Mouse (Mus musculus) liver, adult 2 months (tissue): Measurements from ENCODE around the gene Selenoh. TPM values are rescaled to one million over a fixed set of nuclear protein-coding genes. Genes with fewer than 3 reads are reported as not detected.

Source experiments
- DNase-seq: peaks from one replicate; pipeline ENCODE4 v3.0.0-alpha.2; 2011; ENCODE audit warnings: low read depth, low spot score; ENCODE audit errors: extremely low read depth
- H3K27ac ChIP-seq: fragments of 200-500 bp; replicated peaks from 2 replicates; pipeline ENCODE4 v1.5.1; 2012; ENCODE audit warnings: low read depth, mild to moderate bottlenecking, control low read depth, inconsistent platforms, low read length; ENCODE audit not compliant: insufficient read depth
- H3K27me3 ChIP-seq: fragments of 200-500 bp; 2 replicates; pipeline ENCODE4 v1.6.1; 2012; ENCODE audit warnings: mild to moderate bottlenecking, moderate library complexity, low read length, inconsistent platforms; ENCODE audit not compliant: control insufficient read depth, insufficient read depth
- H3K36me3 ChIP-seq: fragments of 200-500 bp; 2 replicates; pipeline ENCODE4 v1.6.1; 2012; ENCODE audit warnings: low read length, inconsistent platforms; ENCODE audit not compliant: control insufficient read depth, insufficient read depth
- H3K4me1 ChIP-seq: fragments of 200-500 bp; 2 replicates; pipeline ENCODE4 v1.6.1; 2011; ENCODE audit warnings: low read length; ENCODE audit not compliant: control insufficient read depth, insufficient read depth
- H3K4me3 ChIP-seq: fragments of 200-500 bp; 2 replicates; pipeline ENCODE4 v1.5.1; 2011; ENCODE audit warnings: low read depth, mild to moderate bottlenecking, control low read depth, low read length, moderate library complexity; ENCODE audit not compliant: insufficient read depth
- H3K79me2 ChIP-seq: fragments of 200-500 bp; 2 replicates; pipeline ENCODE4 v1.6.1; 2012; ENCODE audit warnings: inconsistent platforms, mild to moderate bottlenecking, low read length, moderate library complexity; ENCODE audit not compliant: control insufficient read depth, insufficient read depth
- H3K9ac ChIP-seq: fragments of 200-500 bp; 2 replicates; pipeline ENCODE4 v1.6.1; 2012; ENCODE audit warnings: low read depth, mild to moderate bottlenecking, control low read depth, inconsistent platforms, low read length
- CTCF ChIP-seq: fragments of 200-500 bp; IDR thresholded peaks from 2 replicates; pipeline ENCODE4 v1.5.1; 2011; ENCODE audit warnings: low read depth, low read length, control low read depth
- POLR2A ChIP-seq: fragments of 200-500 bp; IDR thresholded peaks from 2 replicates; pipeline ENCODE4 v1.6.1; 2011; ENCODE audit warnings: low read length, control low read depth; ENCODE audit not compliant: insufficient read depth; ENCODE audit errors: extremely low read depth
- WGBS: fragments of 180-500 bp; shearing (Covaris S2); methylation state at CpG from one replicate; pipeline ENCODE4 v1.1.7; 2018; 5-methylcytosine and 5-hydroxymethylcytosine counted together
- polyA plus RNA-seq: library from polyadenylated mRNA; depleted of rRNA; stranded (reverse); fragments of >200 nt; gene quantifications from 2 replicates; pipeline ENCODE4 v1.2.3, GENCODE M21; 2012; rRNA removed
- total RNA-seq: library from RNA; depleted of rRNA; stranded (reverse); fragments of >200 nt; gene quantifications from 2 replicates; pipeline ENCODE4 v1.2.3, GENCODE M21; 2014; rRNA removed

Gene Selenoh
- total RNA-seq (19.2 and 27.3 TPM in 2 replicates), polyA plus RNA-seq (18.8 and 19.6 TPM in 2 replicates)

DNA sequence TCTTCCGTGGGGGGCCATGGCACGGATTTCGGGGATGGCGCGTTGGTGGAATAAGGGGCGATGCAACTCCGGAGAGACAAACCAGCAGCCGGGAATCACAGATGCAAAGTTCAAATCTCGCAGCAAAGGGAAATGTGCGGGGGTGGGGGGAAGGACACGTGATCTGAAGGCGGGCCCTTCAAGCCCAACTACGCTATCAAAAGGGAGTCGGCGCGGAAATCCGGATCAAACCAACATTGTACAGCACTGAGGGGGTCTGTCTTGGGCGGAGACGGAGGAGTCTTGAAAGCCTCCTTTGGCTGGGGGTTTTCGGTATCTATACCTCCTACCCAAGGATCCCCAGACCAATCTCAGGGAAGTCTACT lies at the start of gene Selenoh:
Gene Selenoh, minus strand, starts transcription at position 202 of the 365 bp plus-strand sequence.
- peaks cover 24% of the 10 kb centered on the region for H3K36me3 ChIP-seq
- peak within 1 kb of the TSS; percentile 85 for H3K9ac ChIP-seq
- 1% methylated on average over 20 of the region's 20 CpGs for WGBS

DNA sequence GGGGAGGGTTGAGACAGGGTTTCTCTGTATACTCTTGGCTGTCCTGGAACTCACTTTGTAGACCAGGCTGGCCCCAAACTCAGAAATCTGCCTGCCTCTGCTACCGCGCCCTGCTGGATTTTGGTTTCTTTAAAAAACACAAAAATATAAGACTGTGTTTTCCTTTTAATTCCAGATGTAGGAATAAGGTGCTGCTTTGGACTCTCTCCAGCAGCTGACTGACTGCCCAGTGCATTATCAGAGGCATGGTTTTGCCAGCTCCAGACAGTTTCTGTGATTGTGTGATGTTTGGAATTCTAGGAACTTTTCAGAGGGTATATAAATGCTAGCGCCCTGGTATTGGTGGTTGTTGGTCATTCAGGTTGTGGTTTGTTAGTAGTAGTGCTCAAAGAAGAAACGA lies 46.8 kb upstream of the Selenoh start:
- H3K27ac ChIP-seq: no peak overlapping the region
- H3K9ac ChIP-seq: no peak overlapping the region
- 0 out of 2 replicates have a peak, but pooled peaks cover 2% of the 10 kb centered on the region for H3K79me2 ChIP-seq
- DNase-seq: peak; percentile 11
- H3K4me1 ChIP-seq: no peaks in the 10 kb centered on the region; the same call in none of the 2 replicates
- 87% methylated on average over 4 of the region's 4 CpGs for WGBS
- H3K36me3 ChIP-seq: no peaks in the 10 kb centered on the region
- no peak overlapping the region for H3K4me3 ChIP-seq
- no peaks in the 10 kb centered on the region for H3K27me3 ChIP-seq
- TF ChIP-seq CTCF: no peak
- TF ChIP-seq POLR2A: no peak

More for the DNA sequence above, at the start of gene Selenoh:
- peak; percentile 55 for DNase-seq
- Histone ChIP-seq H3K79me2 (no peaks in the 10 kb centered on the region), H3K4me1 (peaks cover 7% of the 10 kb centered on the region; the same call in 1 of the 2 replicates), H3K27me3 (no peaks in the 10 kb centered on the region), H3K4me3 (peak within 1 kb of the TSS; percentile 97), H3K27ac (peak within 1 kb of the TSS; percentile 13; the same call in 1 of the 2 replicates)
- TF ChIP-seq CTCF (no peak), POLR2A (no peak)

DNA sequence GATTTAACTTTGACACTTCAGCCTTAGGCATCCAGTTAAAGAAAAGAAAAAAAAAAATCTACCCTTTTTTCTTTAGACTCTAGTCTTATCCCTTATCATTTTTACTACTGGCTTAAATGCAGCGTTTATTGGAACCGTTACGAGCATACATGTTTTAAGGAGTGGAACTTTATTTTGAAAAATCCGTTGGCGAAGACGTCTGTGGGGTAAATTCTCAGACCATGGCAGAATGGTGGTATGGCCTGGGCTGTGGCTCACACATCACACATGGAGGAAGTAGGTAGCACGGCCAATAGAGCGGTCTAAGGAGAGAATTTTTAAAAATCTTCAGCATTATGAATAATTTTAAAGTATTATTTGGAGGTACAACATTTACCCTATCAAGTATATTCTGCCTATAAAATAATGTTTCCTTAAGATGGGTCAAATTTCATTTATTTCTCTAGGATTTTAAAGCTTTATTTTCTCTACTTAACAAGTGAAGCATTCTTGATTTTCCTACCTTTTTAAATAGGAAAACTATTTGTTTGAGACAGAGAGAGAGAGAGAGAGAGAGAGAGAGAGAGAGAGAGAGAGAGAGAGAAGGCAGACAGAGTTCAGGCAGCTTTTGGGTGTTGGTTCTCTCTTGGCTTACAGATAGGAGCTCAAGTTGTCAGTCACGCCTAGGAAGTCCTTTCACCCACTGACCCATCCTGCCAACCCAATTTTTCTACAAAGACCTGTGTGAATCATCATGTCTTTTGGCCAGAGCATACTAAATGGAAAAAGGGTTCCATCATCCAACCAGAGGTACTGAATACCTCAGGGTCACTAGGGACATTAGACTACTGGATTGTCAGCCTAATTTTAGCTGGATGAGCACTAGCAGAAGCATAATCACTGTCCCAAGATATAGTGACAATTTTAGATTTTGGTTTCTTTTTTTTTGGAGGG lies 46.1 kb upstream of the Selenoh start:
- WGBS: 21% methylated on average over 9 of the region's 9 CpGs
- TF ChIP-seq POLR2A (no peak), CTCF (no peak)
- Histone ChIP-seq H3K9ac (no peak overlapping the region), H3K4me3 (no peak overlapping the region; the same call in 1 of the 2 replicates), H3K79me2 (0 out of 2 replicates have a peak, but pooled peaks cover 2% of the 10 kb centered on the region), H3K27ac (peak overlapping the region; percentile 87), H3K4me1 (no peaks in the 10 kb centered on the region; the same call in none of the 2 replicates), H3K27me3 (no peaks in the 10 kb centered on the region), H3K36me3 (no peaks in the 10 kb centered on the region)
- peak; percentile 69 for DNase-seq

DNA sequence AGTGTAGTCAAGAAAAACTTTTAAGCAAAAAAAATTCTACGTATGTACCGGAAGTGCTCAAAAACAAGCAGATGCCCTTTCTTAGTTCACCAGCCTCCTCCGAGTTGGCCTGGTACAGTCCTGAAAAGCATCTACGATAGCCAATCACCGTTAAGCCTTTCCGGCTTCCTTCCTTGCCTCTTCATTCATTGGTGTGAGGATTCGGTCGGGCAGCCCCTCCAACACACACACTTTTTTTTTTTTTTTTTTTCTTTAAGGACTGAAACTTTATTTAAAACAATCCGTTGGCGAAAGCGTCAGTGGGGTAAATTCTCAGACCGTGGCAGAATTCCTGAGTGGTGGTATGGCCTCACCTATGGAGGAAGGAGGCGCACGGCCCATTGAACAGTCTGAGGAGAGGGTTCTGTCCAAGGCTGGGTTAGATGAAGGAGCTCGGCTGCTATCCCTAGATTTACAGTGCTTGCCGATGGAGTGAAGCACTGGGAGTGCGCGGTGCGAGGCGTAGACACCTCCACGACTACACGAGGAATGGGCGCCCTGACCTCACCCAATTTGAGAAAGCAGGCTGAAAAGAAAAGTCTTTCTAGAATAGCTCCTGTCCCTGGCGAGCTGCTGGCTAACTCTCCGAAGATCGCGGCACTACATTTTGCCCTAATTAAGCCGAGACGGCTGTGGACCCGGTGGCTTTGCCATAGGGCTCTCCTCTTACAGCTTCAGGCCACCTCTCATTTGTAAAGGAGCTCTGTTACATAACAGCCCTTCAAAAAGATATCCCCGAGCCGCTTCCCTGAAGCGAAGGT lies 45.2 kb upstream of the Selenoh start:
- H3K4me3 ChIP-seq: peak overlapping the region; percentile 63
- under 1% methylated on average over 33 of the region's 33 CpGs for WGBS
- H3K79me2 ChIP-seq: peaks cover 3% of the 10 kb centered on the region; the same call in 1 of the 2 replicates
- no peaks in the 10 kb centered on the region; the same call in none of the 2 replicates for H3K4me1 ChIP-seq
- H3K27ac ChIP-seq: peak overlapping the region; percentile 87
- H3K36me3 ChIP-seq: peaks cover 2% of the 10 kb centered on the region
- H3K9ac ChIP-seq: peak overlapping the region; percentile 74
- peak; percentile 99 for DNase-seq
- no peak for TF ChIP-seq POLR2A
- no peak for TF ChIP-seq CTCF
- H3K27me3 ChIP-seq: no peaks in the 10 kb centered on the region

DNA sequence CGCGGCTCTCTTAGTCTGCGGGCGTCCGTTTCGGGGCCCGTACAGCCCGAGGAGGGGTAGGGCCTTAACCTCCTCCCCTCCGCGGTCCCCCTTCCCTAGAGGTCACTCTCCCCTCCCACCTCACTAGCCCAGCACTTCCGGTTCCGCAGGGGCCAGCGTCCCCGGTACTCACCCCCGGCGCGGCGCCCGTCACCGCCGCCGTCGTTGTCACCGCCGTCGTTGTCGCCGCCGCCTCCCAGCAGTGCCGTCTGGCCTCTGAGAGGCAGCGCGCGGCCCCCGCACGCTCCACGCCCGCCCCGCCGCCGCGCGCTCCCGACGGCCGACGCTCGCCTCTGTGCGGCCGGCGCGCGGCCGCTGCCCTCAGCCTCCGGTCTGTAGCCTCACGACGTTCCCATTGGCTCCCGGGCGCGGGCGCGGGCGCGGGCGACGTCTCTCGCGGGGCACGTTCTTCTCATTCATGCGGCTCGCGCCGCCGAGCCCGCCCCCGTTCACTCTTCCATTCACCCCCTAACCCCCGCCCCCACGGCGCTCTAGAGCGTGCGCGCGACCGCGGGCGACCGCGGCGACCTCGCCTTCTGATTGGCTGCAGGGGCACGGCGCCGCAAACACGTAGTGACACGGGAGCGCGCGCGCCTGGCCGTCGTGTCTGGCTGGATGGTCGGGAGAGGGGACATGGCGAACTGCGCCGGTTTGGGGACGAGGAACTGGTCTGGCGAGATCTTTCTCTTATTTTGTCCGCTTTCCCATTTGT lies 44.4 kb upstream of the Selenoh start, which contains the start of gene Zdhhc5:
Gene Zdhhc5, minus strand, starts transcription at position 370 of the 751 bp plus-strand sequence.
- Histone ChIP-seq H3K36me3 (peaks cover 10% of the 10 kb centered on the region), H3K79me2 (peaks cover 11% of the 10 kb centered on the region; the same call in 1 of the 2 replicates), H3K9ac (peak within 1 kb of the TSS; percentile 83), H3K27me3 (no peaks in the 10 kb centered on the region), H3K27ac (peak within 1 kb of the TSS; percentile 88), H3K4me3 (peak within 1 kb of the TSS; percentile 93), H3K4me1 (no peaks in the 10 kb centered on the region; the same call in none of the 2 replicates)
- WGBS: 1% methylated on average over 96 of the region's 107 CpGs
- DNase-seq: peak; percentile 51
- TF ChIP-seq POLR2A (peak; percentile 79), CTCF (no peak)
